Mouse (Mus musculus) brown adipose tissue, adult 24 weeks (tissue): Measurements from ENCODE around the gene Tmem254c. TPM values are rescaled to one million over a fixed set of nuclear protein-coding genes. Genes with fewer than 3 reads are reported as not detected.
"Not testable (repeated sequence)": the region's sequence is repeated elsewhere in the genome, so short reads cannot be mapped to it uniquely, and the experiment has no call there.

Source experiments
- H3K27ac ChIP-seq: fragments of 200-500 bp; replicated peaks from 2 replicates; pipeline ENCODE4 v1.5.1; 2012; ENCODE audit warnings: low read depth, mild to moderate bottlenecking, low read length
- H3K4me1 ChIP-seq: fragments of 200-500 bp; 2 replicates; pipeline ENCODE4 v1.6.1; 2012; ENCODE audit warnings: low read length, mixed read lengths; ENCODE audit not compliant: control insufficient read depth, insufficient read depth, insufficient read length
- H3K4me3 ChIP-seq: fragments of 200-500 bp; 2 replicates; pipeline ENCODE4 v1.5.1; 2012; ENCODE audit warnings: low read depth, mild to moderate bottlenecking, low read length, moderate library complexity; ENCODE audit not compliant: insufficient read depth
- polyA plus RNA-seq: library from polyadenylated mRNA; stranded (reverse); fragments of >200 nt; gene quantifications from 2 replicates; pipeline ENCODE4 v1.2.4, GENCODE M21; 2012; ENCODE audit not compliant: missing spikeins, insufficient read depth, insufficient read length

Gene Tmem254c
- polyA plus RNA-seq, 1 experiment, result not detected

- not testable (repeated sequence) for H3K27ac ChIP-seq, H3K4me3 ChIP-seq, H3K4me1 ChIP-seq
These were observed 45.6 kb downstream of the Tmem254c start for GRCm38 (mm10) chr14:26021555-26021954.

DNA sequence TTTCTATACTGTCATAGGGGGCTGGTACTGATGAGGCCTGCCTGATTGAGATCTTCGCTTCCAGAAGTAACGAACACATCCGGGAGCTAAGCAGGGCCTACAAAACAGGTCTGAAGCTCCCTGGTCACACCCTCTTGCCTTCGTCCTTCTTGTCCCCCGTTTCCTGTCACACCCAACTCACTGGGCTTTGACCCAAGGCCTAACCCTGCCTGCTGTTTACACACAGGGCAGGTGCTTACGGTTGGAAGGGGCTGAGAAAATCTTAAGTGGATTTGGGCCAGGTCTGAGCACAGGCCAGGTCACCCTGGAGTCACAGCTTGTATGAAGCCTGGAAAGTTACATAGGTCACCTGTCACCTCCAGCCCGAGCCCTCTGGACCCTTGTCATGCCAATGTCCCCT lies 50.7 kb downstream of the Tmem254c start:
- H3K4me1 ChIP-seq, H3K27ac ChIP-seq, H3K4me3 ChIP-seq: not testable (repeated sequence)

Other genes with a start within 250 kb of the Tmem254c start
- 33.6 and 35.3 TPM in 2 replicates for gene Anxa11, start 225.2 kb downstream of the Tmem254c start, polyA plus RNA-seq
- 2.8 and 6.4 TPM in 2 replicates for gene Plac9a, start 164.3 kb downstream of the Tmem254c start, polyA plus RNA-seq
- gene Tmem254a, start 139.7 kb downstream of the Tmem254c start, polyA plus RNA-seq, result 3.9 and 4.5 TPM in 2 replicates
- not detected in 2 replicates for gene Cphx1, start 129.1 kb downstream of the Tmem254c start, polyA plus RNA-seq
- not detected in 2 replicates for gene Duxbl1, start 88.8 kb downstream of the Tmem254c start, polyA plus RNA-seq
- 12.8 and 46.7 TPM in 2 replicates for gene Gm9780, start 24.6 kb downstream of the Tmem254c start, polyA plus RNA-seq
- not detected in 2 replicates for gene Cphx2, start 14.2 kb upstream of the Tmem254c start, polyA plus RNA-seq
- gene Cphx3, start 14.9 kb upstream of the Tmem254c start, polyA plus RNA-seq, result not detected in 2 replicates
- gene Duxbl2, start 51.0 kb upstream of the Tmem254c start, polyA plus RNA-seq, result not detected in 2 replicates
- 81.7 and 83.1 TPM in 2 replicates for gene Plac9b, start 115.1 kb upstream of the Tmem254c start, polyA plus RNA-seq
- 42.0 and 96.9 TPM in 2 replicates for gene Tmem254b, start 139.7 kb upstream of the Tmem254c start, polyA plus RNA-seq
- not detected in 2 replicates for gene Duxbl3, start 190.6 kb upstream of the Tmem254c start, polyA plus RNA-seq